Mouse (Mus musculus) spleen, adult 2 months (tissue): Measurements from ENCODE around the gene Mbd4. TPM values are rescaled to one million over a fixed set of nuclear protein-coding genes. Genes with fewer than 3 reads are reported as not detected.

Experiments used
- DNase-seq, 2 experiments: peaks; one replicate each; pipeline versions ENCODE4 v3.0.0 to v3.0.0-alpha.2; 2012 to 2021; ENCODE audit warnings: low spot score in 2 of 2, low read depth in 1 of 2
- H3K27ac ChIP-seq: fragments of 200-500 bp; 2 replicates; pipeline ENCODE4 v1.5.1; 2012; ENCODE audit warnings: low read length, inconsistent platforms; ENCODE audit not compliant: insufficient read depth
- H3K27me3 ChIP-seq: fragments of 200-500 bp; 2 replicates; pipeline ENCODE4 v1.6.1; 2012; ENCODE audit warnings: mild to moderate bottlenecking, moderate library complexity, low read length, inconsistent platforms; ENCODE audit not compliant: control insufficient read depth, insufficient read depth
- H3K36me3 ChIP-seq: fragments of 200-500 bp; 2 replicates; pipeline ENCODE4 v1.6.1; 2012; ENCODE audit warnings: mild to moderate bottlenecking, low read length, inconsistent platforms; ENCODE audit not compliant: control insufficient read depth, insufficient read depth
- H3K4me1 ChIP-seq: fragments of 200-500 bp; 2 replicates; pipeline ENCODE4 v1.6.1; 2011; ENCODE audit warnings: inconsistent platforms; ENCODE audit not compliant: control insufficient read depth, insufficient read depth, insufficient read length
- H3K4me3 ChIP-seq: fragments of 200-500 bp; 2 replicates; pipeline ENCODE4 v1.5.1; 2011; ENCODE audit warnings: mild to moderate bottlenecking, inconsistent platforms; ENCODE audit not compliant: insufficient read depth, insufficient read length; ENCODE audit errors: extremely low read depth
- CTCF ChIP-seq: fragments of 200-500 bp; IDR thresholded peaks from 2 replicates; pipeline ENCODE4 v1.5.1; 2011; ENCODE audit warnings: mild to moderate bottlenecking, inconsistent platforms; ENCODE audit not compliant: insufficient read depth, insufficient read length, insufficient replicate concordance; ENCODE audit errors: extremely low read depth
- POLR2A ChIP-seq: fragments of 200-500 bp; IDR thresholded peaks from 2 replicates; pipeline ENCODE4 v1.6.1; 2011; ENCODE audit warnings: low read depth, low read length, inconsistent platforms
- WGBS: fragments of 180-500 bp; shearing (Covaris S2); methylation state at CpG from one replicate; pipeline ENCODE4 v1.1.7; 2018; 5-methylcytosine and 5-hydroxymethylcytosine counted together
- polyA plus RNA-seq: library from polyadenylated mRNA; depleted of rRNA; stranded (reverse); fragments of >200 nt; gene quantifications from 2 replicates; pipeline ENCODE4 v1.2.3, GENCODE M21; 2012

Gene Mbd4
- polyA plus RNA-seq, 1 experiment, result 3.5 TPM

GRCm38 (mm10) chr6:115815041-115815440, 38.1 kb downstream of the Mbd4 start:
- DNase-seq, result no peak
- H3K4me1 ChIP-seq, result no peaks in the 10 kb centered on the region
- H3K27me3 ChIP-seq, result no peaks in the 10 kb centered on the region
- H3K27ac ChIP-seq, result no peak overlapping the region
- H3K36me3 ChIP-seq, result no peaks in the 10 kb centered on the region
- TF ChIP-seq POLR2A (no peak), CTCF (no peak)
- no peak overlapping the region for H3K4me3 ChIP-seq
- 82% methylated on average over 4 of the region's 4 CpGs for WGBS

- DNase-seq, result peak in 1 of 2 experiments; percentile 52
- no peaks in the 10 kb centered on the region for H3K27me3 ChIP-seq
- no peak overlapping the region for H3K27ac ChIP-seq
- H3K4me1 ChIP-seq, result no peaks in the 10 kb centered on the region
- H3K4me3 ChIP-seq, result no peak overlapping the region
- no peak for TF ChIP-seq POLR2A
- TF ChIP-seq CTCF, result peak; percentile 54; the same call in 1 of the 2 replicates
- WGBS, result 39% methylated on average over 4 of the region's 4 CpGs
- H3K36me3 ChIP-seq, result no peaks in the 10 kb centered on the region
Measured at GRCm38 (mm10) chr6:115814104-115814503, 39.1 kb downstream of the Mbd4 start.

DNA sequence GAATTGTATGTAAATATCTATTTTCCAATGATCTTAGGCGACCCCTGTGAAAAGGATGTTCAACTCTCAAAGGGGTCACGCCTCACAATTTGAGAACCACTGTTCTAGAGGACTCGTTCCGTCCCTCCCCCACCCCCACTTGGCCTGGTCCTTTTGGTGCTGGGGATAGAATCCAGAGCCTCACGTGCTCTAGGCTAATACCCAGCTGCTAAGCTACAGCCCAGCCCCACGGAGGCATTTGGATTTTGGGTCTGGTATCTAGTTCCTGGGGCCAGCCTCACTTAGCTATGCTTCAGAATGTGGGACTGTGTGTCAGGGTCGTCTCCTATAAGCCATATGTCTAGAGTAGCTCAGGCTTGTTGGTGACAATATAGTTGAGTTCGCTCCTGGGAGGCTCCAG, 41.6 kb downstream of the Mbd4 start:
- Histone ChIP-seq H3K27ac (no peak overlapping the region), H3K4me1 (peaks cover 7% of the 10 kb centered on the region; the same call in 1 of the 2 replicates), H3K4me3 (no peak overlapping the region), H3K36me3 (peaks cover 5% of the 10 kb centered on the region), H3K27me3 (no peaks in the 10 kb centered on the region)
- no peak for TF ChIP-seq CTCF
- TF ChIP-seq POLR2A, result no peak
- no peak for DNase-seq
- 85% methylated on average over 8 of the region's 8 CpGs for WGBS

DNA sequence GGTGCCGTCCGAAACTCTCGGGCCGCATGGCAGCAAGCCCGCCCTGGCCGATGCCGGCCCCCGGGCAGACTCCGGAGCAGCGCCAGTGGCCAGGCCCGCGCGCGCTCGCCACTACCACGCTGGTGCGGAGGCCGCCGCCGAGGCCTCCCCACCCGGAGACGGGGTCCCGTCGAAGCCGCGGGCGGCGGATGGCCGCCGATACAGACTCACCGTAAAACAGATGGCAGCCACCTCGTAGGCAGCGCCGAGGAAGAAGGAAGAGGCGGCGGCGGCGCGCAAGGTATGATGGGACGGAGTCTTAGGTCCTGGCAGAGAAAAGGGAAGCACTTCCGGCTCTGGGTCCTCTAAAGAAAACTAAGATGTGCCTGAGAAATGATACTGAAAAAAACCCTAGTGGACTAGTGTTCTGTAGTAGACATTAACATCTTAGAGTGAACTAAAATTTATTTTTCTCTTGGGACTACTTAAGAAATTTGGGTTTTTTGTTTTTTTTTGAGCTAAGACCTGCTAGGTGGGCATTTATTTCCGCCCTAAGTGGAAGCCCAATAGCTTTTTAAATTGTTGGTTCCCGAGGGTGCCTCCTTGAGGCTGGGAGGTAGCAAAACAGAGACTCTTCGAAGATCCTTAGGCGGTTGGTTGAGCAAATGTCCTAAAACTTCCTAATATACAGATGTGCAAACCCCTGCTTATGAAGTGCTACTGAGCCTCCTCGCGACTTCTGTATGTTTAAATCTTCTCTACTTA, 44.5 kb downstream of the Mbd4 start, which contains the start of gene Rpl32:
Rpl32 (minus strand) TSS at position 260 of the 744 bp plus-strand sequence.
- Histone ChIP-seq H3K27me3 (no peaks in the 10 kb centered on the region), H3K36me3 (peaks cover 19% of the 10 kb centered on the region), H3K27ac (peak within 1 kb of the TSS; percentile 81), H3K4me1 (peaks cover 8% of the 10 kb centered on the region; the same call in 1 of the 2 replicates), H3K4me3 (peak within 1 kb of the TSS; percentile 85)
- under 1% methylated on average over 47 of the region's 47 CpGs for WGBS
- TF ChIP-seq CTCF (peak; percentile 16; the same call in 1 of the 2 replicates), POLR2A (peak; percentile 90)
- peak; percentile 82 to 90 for DNase-seq

DNA sequence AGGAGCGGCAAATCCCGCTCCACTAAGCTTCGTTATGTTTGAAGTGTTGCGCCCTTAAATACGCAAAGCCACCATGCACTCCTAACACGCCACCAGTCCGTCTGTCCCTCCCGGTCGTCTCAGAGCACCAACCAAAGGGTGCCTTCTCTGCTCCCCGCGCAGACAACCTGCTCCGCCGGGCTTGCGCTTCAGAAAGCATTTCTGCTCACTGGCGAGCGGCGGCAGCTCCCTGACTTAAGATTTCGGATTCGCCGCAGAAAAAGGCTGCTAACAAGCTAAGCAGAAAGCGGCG, 45.0 kb downstream of the Mbd4 start:
- Histone ChIP-seq H3K27me3 (no peaks in the 10 kb centered on the region), H3K4me3 (peak overlapping the region; percentile 85), H3K36me3 (peaks cover 19% of the 10 kb centered on the region), H3K27ac (peak overlapping the region; percentile 81), H3K4me1 (peaks cover 8% of the 10 kb centered on the region; the same call in 1 of the 2 replicates)
- under 1% methylated on average over 22 of the region's 22 CpGs for WGBS
- TF ChIP-seq CTCF (no peak), POLR2A (no peak)
- DNase-seq, result no peak

DNA sequence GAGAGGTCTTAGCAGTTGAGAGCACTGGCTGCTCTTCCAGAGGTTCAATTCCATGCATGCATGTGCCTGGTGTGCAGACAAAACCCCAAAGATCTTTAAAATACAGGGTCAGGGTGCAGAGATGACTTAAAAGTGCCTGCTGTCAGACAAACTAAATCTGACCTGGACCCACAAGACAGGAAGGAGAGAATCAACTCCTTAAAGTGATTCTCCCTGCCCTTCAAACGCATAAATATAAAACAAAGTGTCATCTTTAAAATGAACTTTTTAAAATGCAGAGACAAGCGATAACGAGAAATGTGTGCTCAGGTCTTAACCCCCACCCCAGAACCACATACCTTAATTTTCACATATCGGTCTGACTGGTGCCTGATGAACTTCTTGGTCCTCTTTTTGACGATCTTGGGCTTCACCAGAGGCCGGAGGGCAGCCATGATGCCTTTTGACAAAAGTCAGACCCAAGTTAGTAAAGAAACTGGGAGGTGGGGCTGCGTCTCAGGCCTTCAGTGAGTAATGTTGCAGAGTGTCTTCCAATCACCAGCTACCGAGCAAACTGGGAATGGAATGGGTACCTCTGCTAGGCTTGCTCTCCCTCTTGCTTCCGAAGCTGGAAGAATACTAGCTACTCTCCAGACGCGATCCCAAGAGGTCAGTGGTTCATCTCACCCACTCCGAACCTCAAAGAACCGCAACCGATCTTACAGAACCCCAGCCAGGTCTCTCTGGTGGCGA, 45.5 kb downstream of the Mbd4 start:
- H3K4me1 ChIP-seq, result peaks cover 8% of the 10 kb centered on the region; the same call in 1 of the 2 replicates
- no peaks in the 10 kb centered on the region for H3K27me3 ChIP-seq
- peak overlapping the region; percentile 85 for H3K4me3 ChIP-seq
- TF ChIP-seq POLR2A (no peak), CTCF (no peak)
- 3% methylated on average over 15 of the region's 15 CpGs for WGBS
- peak overlapping the region; percentile 81; the same call in 1 of the 2 replicates for H3K27ac ChIP-seq
- H3K36me3 ChIP-seq, result peaks cover 19% of the 10 kb centered on the region
- no peak for DNase-seq
